Mouse (Mus musculus) heart, adult 8-10 months (tissue): ENCODE measurements at regions not wholly inside any gene's neighbourhood (a gene's known extent, or its start where the extent isn't known, plus 50 kb on each side); places are given as distances from the start of the nearest gene placed in this dataset.

Source experiments
- DNase-seq: peaks from one replicate; pipeline ENCODE4 v3.0.0; 2022; ENCODE audit warnings: low spot score

GRCm38 (mm10) chr8:53749263-53749662 lies 110.4 kb upstream of the Neil3 start:
- DNase-seq: no peak

DNA sequence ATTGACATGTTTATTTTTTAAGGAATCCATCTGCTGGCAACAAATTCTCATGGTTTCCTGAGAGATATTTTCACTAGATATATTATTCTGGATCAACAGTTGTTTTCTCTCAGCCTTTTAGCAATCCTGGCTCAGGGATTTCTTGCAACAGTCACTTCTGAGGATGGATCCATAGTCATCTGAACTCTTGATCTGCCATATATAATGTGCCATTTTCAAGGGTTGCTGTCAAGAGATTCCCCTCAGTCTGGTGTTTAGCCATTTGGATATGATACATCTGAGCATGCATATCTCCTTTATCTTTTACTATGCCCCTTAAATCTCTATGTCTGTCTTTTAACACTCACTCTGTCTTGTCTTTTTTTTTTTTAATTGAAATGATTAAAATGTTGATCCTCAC lies 130.3 kb upstream of the Neil3 start:
- no peak for DNase-seq

- DNase-seq: no peak
Observed at GRCm38 (mm10) chr8:53775511-53775910, 136.6 kb upstream of the Neil3 start.

DNA sequence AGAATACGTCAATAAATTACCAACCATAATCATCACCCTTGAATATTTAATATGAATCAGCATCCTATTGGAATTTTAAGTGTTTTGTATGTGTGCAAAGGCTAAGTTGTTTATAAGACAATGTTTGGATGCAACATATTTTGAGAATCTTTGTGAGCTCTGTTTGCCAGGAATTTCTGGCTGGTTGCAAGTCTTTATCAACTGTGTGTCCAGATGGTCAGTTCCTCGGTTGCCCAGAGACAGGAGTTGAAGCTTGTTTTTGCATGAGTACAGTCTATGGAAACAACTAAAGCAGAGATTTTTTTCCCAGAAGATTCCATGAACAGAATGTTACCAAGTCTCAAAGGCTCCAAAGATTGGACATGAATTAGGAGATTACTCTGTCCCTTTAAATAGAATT lies 142.0 kb upstream of the Neil3 start:
- peak; percentile 41 for DNase-seq

GRCm38 (mm10) chr8:53781885-53782284 lies 143.0 kb upstream of the Neil3 start:
- no peak for DNase-seq

- no peak for DNase-seq
Observed at GRCm38 (mm10) chr8:53788202-53788601, 149.3 kb upstream of the Neil3 start.

DNA sequence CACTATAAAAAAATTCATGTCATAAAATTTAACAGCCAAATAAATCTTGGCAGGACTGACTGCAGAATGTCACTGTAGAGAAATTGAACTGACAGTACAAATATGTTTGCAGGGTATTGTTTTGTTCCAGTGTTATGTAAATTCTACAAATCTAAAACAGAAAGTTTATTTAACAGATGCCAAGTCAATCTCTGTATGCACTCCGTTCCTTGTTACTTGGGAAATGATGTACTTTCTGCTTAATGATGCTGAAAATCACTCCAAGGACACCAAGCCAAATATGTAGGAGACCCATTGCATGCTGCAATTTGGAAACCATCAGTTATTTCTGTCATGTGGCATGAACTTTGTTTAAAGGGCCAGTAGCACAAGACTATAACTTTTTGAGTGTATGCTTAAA lies 182.3 kb upstream of the Neil3 start:
- peak; percentile 5 for DNase-seq

- no peak for DNase-seq
Observed at GRCm38 (mm10) chr8:53827395-53827794, 188.5 kb upstream of the Neil3 start.

DNA sequence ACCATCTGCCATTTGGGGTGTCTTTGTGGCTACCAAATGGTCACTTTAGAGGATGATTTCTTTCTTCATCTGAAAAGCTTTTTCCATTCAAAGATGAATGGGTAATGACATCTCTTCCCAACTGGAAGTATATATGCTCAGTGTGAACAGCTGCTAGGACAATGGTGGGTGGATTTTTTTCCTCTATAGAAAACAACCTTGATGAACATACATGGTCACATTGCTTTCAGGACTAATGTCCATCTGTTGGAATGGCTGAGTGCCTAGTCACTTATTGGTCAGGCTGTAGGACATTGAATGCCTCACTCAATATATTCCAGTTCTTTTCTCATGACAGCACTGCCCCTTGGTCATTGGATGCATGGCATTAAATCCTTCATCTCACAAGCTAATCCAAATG lies 209.0 kb upstream of the Neil3 start:
- DNase-seq: no peak

- DNase-seq: no peak
Observed at GRCm38 (mm10) chr8:53868567-53868966, 208.8 kb upstream of the Vegfc start.

DNA sequence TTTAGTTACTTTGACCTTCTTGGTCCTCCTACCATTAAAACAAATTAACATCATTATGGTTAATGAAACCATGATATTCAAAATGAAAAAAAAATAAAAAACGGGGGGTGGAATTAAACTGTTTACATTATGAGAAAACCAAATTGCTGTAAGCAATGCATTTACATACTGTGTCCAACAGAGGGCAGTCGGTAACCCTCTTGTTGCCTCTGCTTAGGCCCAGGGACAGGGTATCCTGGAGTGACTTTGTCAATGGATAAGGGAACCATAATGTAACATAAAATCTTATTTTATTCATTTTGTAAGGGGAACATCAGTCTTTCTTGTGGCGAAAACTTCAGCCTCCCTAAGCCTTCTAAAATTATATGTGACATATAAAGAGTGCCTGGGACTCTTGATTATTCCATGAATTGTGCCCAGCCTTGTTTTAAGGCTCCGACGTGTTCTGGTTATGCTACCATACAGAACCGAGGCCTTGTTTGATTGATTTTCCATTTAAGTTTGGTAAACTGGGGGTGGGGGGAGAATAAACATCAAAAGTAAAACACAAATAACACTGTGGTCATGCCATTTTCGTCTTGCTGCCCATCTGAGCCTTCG lies 207.3 kb upstream of the Vegfc start:
- no peak for DNase-seq

DNA sequence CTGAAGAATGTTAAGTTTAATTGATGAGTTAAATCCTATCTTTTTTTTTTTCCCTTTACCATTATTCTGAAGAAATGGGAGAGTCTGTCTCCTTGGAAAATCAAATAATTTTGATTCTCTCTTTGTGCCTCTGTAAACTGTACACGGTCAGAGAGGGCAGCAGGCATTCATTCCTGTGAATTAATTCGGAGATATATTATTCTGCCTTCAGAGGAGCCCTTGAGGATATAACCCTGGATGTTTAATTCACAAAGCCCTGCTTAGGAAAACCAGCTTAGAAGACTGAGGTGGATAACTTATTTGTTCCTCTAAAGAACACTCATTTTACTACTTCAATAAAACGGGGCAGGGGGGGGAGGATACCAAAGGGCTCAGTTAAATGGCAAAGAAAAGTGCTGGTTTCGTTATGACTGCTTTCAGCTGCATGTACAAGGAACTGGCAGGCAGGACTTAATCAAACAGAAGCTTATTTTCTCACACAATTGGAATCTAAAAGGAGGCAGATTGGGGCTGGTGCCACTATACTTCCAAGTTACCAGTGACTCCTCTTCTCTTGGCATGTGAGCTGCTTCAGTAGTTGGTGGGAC lies 205.3 kb upstream of the Vegfc start:
- no peak for DNase-seq

GRCm38 (mm10) chr8:53878846-53879245 lies 198.6 kb upstream of the Vegfc start:
- no peak for DNase-seq

GRCm38 (mm10) chr8:53881551-53881950 lies 195.9 kb upstream of the Vegfc start:
- no peak for DNase-seq

DNA sequence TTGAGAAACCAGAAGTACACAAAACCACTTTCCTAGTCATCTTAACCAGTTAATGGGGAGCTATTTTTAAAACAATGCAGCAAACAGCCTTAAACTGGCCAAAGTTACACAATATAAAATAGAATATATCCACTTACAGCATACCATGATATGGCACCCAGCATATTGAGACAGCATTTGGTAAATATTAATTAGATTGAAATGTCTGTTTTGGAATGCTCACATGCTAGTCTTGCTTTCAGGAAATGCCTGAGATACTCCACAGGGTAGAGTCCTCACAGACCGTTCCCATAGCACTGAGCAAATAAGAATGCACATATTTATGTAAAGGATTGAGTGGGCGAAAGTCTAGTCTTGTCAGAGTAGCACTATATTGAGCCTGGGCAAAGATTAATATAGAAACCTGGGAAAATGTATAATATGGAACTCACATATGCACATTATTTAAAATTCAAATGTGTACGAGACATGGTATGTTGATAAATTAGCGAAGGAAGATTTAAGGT lies 185.1 kb upstream of the Vegfc start:
- no peak for DNase-seq

- DNase-seq: no peak
Observed at GRCm38 (mm10) chr8:53892770-53893169, 184.6 kb upstream of the Vegfc start.

- no peak for DNase-seq
Observed at GRCm38 (mm10) chr8:53922343-53922742, 155.1 kb upstream of the Vegfc start.

GRCm38 (mm10) chr8:53930685-53931084 lies 146.7 kb upstream of the Vegfc start:
- no peak for DNase-seq

- no peak for DNase-seq
Observed at GRCm38 (mm10) chr8:53938392-53938791, 139.0 kb upstream of the Vegfc start.

- no peak for DNase-seq
Observed at GRCm38 (mm10) chr8:53939519-53939918, 137.9 kb upstream of the Vegfc start.

DNA sequence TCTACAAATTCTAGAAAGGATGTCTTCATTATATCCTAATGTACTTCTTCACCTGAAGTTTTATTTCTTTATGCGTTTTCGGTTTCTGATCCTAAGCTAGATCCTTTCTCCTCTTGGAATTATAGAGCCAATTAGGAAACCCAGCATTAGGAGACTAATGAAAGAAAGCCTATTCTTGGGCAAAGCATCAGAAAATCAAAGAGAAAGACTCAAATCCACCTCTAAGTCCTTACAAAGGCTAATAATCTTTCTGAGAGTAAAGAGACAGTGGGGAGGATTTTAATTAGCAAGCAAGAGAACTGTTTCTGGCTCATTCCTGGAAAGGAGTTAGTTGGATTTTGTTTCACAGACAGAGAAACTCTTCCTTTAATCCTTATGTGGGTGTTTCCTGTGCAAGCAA lies 136.3 kb upstream of the Vegfc start:
- DNase-seq: no peak

GRCm38 (mm10) chr8:53945561-53945960 lies 131.8 kb upstream of the Vegfc start:
- DNase-seq: no peak

DNA sequence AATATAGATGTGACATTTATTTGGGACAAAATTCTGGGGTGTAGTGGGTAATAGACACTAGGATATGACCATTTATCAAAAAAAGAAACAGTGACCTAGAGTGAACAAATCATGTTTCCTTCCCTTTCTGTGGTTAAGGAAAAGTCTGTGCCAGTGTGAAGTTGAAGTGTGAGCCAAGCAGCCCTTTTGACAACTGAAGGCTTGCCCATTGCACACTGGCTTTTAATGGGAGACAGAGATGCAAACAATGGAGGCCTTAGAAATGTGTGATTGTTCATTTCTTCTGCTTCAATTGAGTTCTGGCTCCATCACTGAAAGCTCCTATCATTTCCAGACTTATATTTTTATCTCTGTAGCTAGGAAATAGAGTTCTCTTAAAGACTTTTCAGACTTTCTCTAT lies 130.0 kb upstream of the Vegfc start:
- DNase-seq: no peak
